In the genomic region with DNA sequence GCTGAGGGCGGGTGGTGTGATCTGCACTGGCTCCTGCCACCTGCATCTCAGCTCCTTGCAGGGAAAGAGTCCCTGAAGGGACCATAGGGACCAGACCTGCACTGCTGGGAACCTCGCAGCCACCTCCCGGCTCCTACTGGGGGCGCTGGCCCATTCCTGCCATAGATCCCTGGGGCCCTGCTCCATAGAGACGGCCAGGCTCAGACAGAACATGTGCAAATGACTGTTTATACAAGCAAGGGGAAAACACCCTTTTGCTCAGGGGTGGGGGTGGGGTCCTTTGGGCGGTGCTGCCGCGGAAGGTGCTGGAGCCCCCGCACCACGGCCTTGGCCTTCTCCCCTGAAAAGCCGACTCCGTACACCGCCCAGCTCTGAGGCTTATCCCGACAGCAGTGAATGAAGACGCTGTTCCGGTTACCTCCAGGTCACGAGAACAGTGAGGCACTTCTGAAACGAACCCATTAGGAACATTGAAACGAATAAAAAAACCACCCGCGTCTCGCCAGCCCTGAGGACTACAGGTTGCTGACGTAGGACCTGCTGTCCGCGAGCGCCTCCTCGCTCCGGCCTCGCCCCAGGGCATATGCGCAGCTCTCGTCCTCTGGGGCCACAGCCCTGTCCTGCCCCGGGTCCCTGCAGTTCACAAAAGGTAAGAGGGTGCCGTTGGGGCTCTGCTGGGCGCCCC, we compare ENCODE assay signal across 8 mouse cellular contexts. TPM values are rescaled to one million over a fixed set of nuclear protein-coding genes. Genes with fewer than 3 reads are reported as not detected.
DNase-seq lines count a peak whose midpoint lies in the region; ATAC-seq and TF ChIP-seq lines count a peak whose summit lies in the region.

No protein-coding gene starts in this region.

- peak; percentile 87 for DNase-seq in heart, adult 11 months
- DNase-seq in heart, postnatal 36 days = no peak
- DNase-seq in liver = peak; percentile 39
- DNase-seq in T-cell, adult 2 months (ENCODE audit: low spot score) = no peak
- no peak for DNase-seq in cerebellum, adult 2 months

- peak overlapping the region; percentile 31; the same call in 1 of the 2 replicates for H3K9ac ChIP-seq in hindbrain, embryonic 15.5 days
- H3K9ac ChIP-seq in midbrain, embryonic 15.5 days = peak overlapping the region; percentile 4; the same call in 1 of the 2 replicates

- TF ChIP-seq POLR2A in cerebellum, adult 2 months (IDR thresholded peaks at IDR 0.05; ENCODE audit: borderline replicate concordance, insufficient read depth, low read length) = no peak

- TF ChIP-seq CTCF in cerebellum, adult 2 months (IDR thresholded peaks at IDR 0.05; ENCODE audit: borderline replicate concordance, insufficient read depth, low read depth, low read length) = no peak

- no peak overlapping the region for H3K27ac ChIP-seq in hindbrain, embryonic 15.5 days (replicated peaks)
- H3K27ac ChIP-seq in midbrain, embryonic 15.5 days = no peak overlapping the region
- H3K27ac ChIP-seq in cerebellum, adult 2 months (ENCODE audit: insufficient read depth, low read length) = no peak overlapping the region

- H3K4me1 ChIP-seq in hindbrain, embryonic 15.5 days (replicated peaks) = peaks cover 13% of the 10 kb centered on the region
- H3K4me1 ChIP-seq in midbrain, embryonic 15.5 days = peaks cover 17% of the 10 kb centered on the region
- H3K4me1 ChIP-seq in cerebellum, adult 2 months (ENCODE audit: control insufficient read depth, insufficient read depth, low read length) = peaks cover 19% of the 10 kb centered on the region

- peaks cover 9% of the 10 kb centered on the region for H3K27me3 ChIP-seq in hindbrain, embryonic 15.5 days
- H3K27me3 ChIP-seq in midbrain, embryonic 15.5 days (replicated peaks) = no peaks in the 10 kb centered on the region
- H3K27me3 ChIP-seq in cerebellum, adult 2 months (ENCODE audit: control insufficient read depth, insufficient read depth, low read length) = no peaks in the 10 kb centered on the region

- peak; percentile 85 for ATAC-seq in common myeloid progenitor, adult 5-6 weeks (replicated peaks; ENCODE audit: low read depth, poor library complexity, severe bottlenecking)
- peak; percentile 36; the same call in 1 of the 2 replicates for ATAC-seq in hindbrain, embryonic 15.5 days (ENCODE audit: low FRiP score, low read depth)
- ATAC-seq in midbrain, embryonic 15.5 days (replicated peaks) = peak; percentile 59

- no peaks in the 10 kb centered on the region for H3K9me3 ChIP-seq in hindbrain, embryonic 15.5 days
- H3K9me3 ChIP-seq in midbrain, embryonic 15.5 days = no peaks in the 10 kb centered on the region

- peak overlapping the region; percentile 51 for H3K4me2 ChIP-seq in hindbrain, embryonic 15.5 days
- peak overlapping the region; percentile 52 for H3K4me2 ChIP-seq in midbrain, embryonic 15.5 days

- intact Hi-C loops in heart, postnatal 36 days (cut with DNase I) = no loop called here

- 5% methylated on average over 34 of the region's 34 CpGs for WGBS in hindbrain, embryonic 15.5 days
- WGBS in midbrain, embryonic 15.5 days = 2% methylated on average over 34 of the region's 34 CpGs
- 58% methylated on average over 34 of the region's 34 CpGs for WGBS in cerebellum, adult 2 months

- peaks cover 12% of the 10 kb centered on the region for H3K36me3 ChIP-seq in hindbrain, embryonic 15.5 days
- peaks cover 20% of the 10 kb centered on the region; the same call in 1 of the 2 replicates for H3K36me3 ChIP-seq in midbrain, embryonic 15.5 days (replicated peaks)

- H3K4me3 ChIP-seq in hindbrain, embryonic 15.5 days = peak overlapping the region; percentile 15
- H3K4me3 ChIP-seq in midbrain, embryonic 15.5 days = peak overlapping the region; percentile 27
- no peak overlapping the region for H3K4me3 ChIP-seq in cerebellum, adult 2 months (replicated peaks; ENCODE audit: insufficient read depth, low read depth, low read length)

RNA-seq across cellular contexts. Expression of a gene that starts 31.5 kb away (rescaled TPM):
- 1 to 10 TPM; 1.8 to 2.0 TPM for total RNA-seq in heart, postnatal 36 days (2021)
- 19.6 and 25.4 TPM in 2 replicates for total RNA-seq in common myeloid progenitor, adult 5-6 weeks (2017)
- 14.5 and 19.1 TPM in 2 replicates for polyA plus RNA-seq in hindbrain, embryonic 15.5 days (2015; fragmentation: Nextera tagmentation; extraction: Ambion mirVana)
- 16.7 and 17.6 TPM in 2 replicates for polyA plus RNA-seq in midbrain, embryonic 15.5 days (2015; fragmentation: Nextera tagmentation; extraction: Ambion mirVana)
- 8.8 and 10.0 TPM in 2 replicates for polyA plus RNA-seq in cerebellum, adult 2 months (2012; rRNA removed)

Comparison
In these comparisons a context has a peak if more than half of its experiments do, and no peak if none do; other contexts are left out.
1. DNase-seq: peak in heart, adult 11 months (single experiment) and liver (single experiment); none in heart, postnatal 36 days (0 of 2), T-cell, adult 2 months (single experiment) and cerebellum, adult 2 months (0 of 2).
2. Peak in every context shown above with its lines, with median percentiles within 50 percentile points of each other: ATAC-seq.